Mouse (Mus musculus) yolk sac, embryonic 10.5 days (tissue): ENCODE measurements around the gene Runx3.

ENCODE experiments used
- DNase-seq: peaks from one replicate; pipeline ENCODE4 v3.0.0-alpha.2; 2017; ENCODE audit warnings: low spot score

Gene Runx3

DNA sequence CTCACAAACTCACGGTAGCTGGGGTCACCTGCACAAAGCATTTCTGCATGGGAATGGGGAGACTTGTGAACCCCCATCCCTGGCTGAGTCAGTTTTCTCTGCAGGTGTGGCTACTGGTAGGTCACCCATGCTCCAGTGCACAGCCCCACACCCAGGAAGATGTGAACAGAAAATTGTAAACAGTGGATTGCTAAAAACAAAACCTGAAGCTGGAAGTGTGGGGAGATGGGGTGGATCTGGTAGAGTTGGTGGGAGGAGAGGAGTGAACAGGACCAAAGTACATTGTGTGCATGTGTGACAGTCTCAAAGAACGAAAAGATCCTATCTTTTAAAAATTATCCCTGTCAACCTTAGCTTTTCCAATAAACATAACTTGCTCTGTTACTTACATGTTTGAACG is 100.2 kb downstream of the Runx3 start:
- DNase-seq: no peak

DNA sequence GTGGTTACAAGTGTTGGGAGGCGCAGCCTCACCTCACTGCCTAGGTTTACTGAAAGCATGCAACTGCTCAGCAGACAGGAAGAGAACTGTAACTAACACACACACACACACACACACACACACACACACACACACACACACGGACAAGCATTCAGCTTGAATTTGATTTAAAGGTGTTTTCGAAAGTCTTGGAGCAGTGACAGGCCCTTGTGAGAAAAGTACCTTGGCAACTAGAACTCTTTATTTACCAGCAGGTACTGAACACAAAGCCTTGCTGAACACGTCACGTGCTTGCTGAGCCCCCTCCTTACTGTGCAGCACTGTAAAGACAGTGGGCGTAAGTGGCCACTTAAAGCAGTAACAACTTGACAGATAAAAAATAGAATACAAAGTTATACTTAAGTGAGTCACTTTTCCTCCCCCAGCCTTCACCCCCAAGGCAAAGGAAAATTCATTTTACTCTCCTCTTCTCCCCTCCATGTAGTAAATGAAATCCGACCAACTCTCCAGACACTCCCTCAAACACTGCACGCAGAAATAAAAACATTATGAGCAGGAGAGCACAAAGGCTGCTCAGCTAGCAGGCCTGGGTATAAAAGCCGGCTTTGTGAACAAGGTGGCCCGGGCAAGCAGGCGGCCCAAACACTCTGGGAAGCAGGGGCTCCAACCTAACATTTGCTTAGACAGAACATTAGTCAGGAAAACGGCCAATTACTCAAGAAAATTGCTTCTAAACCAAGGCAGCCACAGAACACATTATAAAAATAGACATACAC is 101.4 kb downstream of the Runx3 start:
- DNase-seq: no peak

DNA sequence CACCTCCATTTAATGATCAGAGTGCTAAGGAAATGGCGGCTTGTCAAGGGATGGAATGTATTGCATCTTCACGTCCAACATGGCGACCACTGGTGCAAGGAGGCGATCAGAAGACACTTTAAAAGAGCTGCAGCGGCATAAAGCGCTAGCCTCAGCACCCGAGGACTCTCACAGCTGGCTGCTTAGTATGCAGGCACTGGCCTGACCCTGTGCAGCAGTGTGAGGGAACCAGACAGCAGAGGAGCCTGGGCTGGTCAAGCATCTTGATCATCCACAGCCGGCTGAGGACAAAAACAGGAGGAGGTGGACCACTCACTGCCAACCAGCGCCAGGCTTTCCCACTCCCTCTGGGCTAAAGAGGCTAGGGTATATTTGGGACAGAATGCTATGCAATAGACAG is 103.4 kb downstream of the Runx3 start:
- no peak for DNase-seq

DNA sequence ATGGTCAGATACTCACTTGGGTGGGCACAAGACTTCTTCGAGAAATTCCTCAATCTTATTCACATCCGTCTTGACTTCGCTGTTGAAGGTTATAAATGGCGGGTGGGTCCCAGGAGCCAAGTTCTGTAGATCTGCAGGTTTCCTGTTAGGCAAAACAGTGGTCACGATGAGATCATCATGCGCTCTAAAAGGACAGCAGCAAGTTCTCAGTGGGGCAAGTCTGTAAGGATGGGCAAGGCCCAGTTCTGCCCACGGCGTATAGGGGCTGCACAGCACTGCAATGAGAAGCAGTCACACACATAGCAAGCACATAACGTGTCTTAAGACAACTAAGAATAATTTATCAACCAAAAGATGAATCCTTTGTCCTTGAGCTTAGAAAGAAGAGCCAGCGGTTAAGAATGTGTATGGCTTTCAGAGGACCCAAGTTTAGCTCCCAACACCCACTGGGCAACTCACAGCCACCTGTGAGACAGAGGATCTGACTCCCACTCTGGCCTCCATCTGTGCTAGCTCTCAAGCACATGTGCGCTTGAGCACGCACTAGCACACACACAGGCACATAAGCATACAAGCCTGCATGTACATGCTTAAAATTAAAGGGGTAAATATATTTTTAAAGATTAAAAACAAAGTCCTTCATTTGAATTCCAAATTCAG is 105.7 kb downstream of the Runx3 start:
- DNase-seq: no peak
